Mouse (Mus musculus): ENCODE results near the gene Gm5108. TPM values are rescaled to one million over a fixed set of nuclear protein-coding genes. Genes with fewer than 3 reads are reported as not detected.

Gene Gm5108
- polyA plus RNA-seq, 2 experiments = not detected

DNA sequence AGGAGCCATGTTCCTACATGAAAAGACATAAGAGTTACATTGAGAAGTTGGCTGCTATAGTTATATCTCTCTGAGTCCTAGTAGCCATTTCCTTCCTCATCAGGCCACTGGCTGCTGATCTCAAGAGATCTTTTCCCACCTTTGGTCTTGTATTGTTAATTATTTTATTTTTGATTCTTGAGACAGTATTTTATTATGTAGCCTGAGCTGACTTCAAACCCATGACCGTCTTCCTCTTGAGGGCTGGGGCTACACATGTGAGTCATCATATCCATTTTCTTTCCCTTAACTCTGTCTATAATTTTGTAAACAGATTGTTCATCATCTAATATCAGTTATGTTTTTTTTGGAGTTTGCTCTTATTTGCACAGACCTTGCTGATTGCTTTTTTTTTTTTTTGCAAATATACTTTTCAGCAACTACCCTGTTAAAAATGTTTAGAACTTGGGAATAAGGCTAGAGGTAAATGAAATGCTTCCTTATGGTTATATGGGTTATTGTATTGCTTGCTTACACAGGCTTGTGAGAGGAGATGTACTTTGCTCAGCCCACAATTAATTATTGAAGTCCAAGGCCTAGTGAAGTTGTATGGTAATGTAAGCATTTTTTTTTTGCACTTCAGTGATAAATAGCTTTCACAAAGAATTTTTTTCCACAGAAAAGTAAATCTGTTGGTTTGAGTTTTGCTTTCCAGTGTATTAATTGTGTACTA is 2.8 kb downstream of the Gm5108 start:
- H3K4me3 ChIP-seq (replicated peaks; ENCODE audit: low read length) = no peak overlapping the region
- no peak for TF ChIP-seq POLR2A (IDR thresholded peaks at IDR 0.05; ENCODE audit: borderline replicate concordance, extremely low read depth, insufficient read depth, insufficient read length)
- no peaks in the 10 kb centered on the region for H3K9me3 ChIP-seq (ENCODE audit: control insufficient read depth, low read length)
- no peak overlapping the region for H3K9ac ChIP-seq (ENCODE audit: low read depth, low read length, severe bottlenecking)
- WGBS = 73% methylated on average over 1 of the region's 1 CpGs
- H3K36me3 ChIP-seq (ENCODE audit: control insufficient read depth, insufficient read depth, low read length) = no peaks in the 10 kb centered on the region
- no peaks in the 10 kb centered on the region for H3K27me3 ChIP-seq (ENCODE audit: control insufficient read depth, insufficient read depth, low read length)
- no peak for ATAC-seq (ENCODE audit: low FRiP score, low read depth)
- no peak for DNase-seq (ENCODE audit: low spot score)
- H3K27ac ChIP-seq (replicated peaks; ENCODE audit: low read depth, low read length) = no peak overlapping the region
- no peak overlapping the region for H3K4me2 ChIP-seq (replicated peaks; ENCODE audit: low read depth, low read length, severe bottlenecking)
- no peaks in the 10 kb centered on the region for H3K4me1 ChIP-seq (ENCODE audit: control insufficient read depth, insufficient read depth, low read length)

DNA sequence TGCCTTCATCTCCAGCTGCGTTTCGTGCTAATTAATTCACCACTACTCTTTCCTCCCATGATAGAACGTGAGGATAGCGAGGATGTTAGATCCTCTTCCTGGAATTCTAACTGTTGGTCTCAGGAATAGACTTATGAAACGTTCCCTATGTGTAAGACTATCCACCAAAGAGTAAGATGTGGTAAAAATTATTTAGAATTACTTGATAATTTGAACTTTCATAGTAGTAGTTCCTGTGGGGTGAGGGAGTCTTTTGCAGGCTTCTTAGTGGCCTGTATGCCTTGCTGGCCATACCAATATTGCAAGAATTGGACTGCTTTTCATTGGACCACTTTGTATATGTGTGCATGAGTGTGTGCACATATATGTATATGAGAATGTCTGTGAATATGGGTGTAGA is 4.9 kb downstream of the Gm5108 start, which contains the start of gene Gm21905:
Gm21905 (minus strand) TSS at position 101 of the 400 bp plus-strand sequence.
- Histone ChIP-seq H3K9ac (ENCODE audit: low read depth, low read length, severe bottlenecking) (no peak within 1 kb of the TSS), H3K27ac (replicated peaks; ENCODE audit: low read depth, low read length) (no peak within 1 kb of the TSS), H3K36me3 (ENCODE audit: control insufficient read depth, insufficient read depth, low read length) (no peaks in the 10 kb centered on the region), H3K4me1 (ENCODE audit: control insufficient read depth, insufficient read depth, low read length) (no peaks in the 10 kb centered on the region), H3K9me3 (ENCODE audit: control insufficient read depth, low read length) (no peaks in the 10 kb centered on the region), H3K4me3 (replicated peaks; ENCODE audit: low read length) (no peak within 1 kb of the TSS), H3K27me3 (ENCODE audit: control insufficient read depth, insufficient read depth, low read length) (no peaks in the 10 kb centered on the region), H3K4me2 (replicated peaks; ENCODE audit: low read depth, low read length, severe bottlenecking) (no peak within 1 kb of the TSS)
- WGBS = 79% methylated on average over 5 of the region's 5 CpGs
- DNase-seq (ENCODE audit: low spot score) = no peak
- no peak for ATAC-seq (ENCODE audit: low FRiP score, low read depth)
- TF ChIP-seq POLR2A (IDR thresholded peaks at IDR 0.05; ENCODE audit: borderline replicate concordance, extremely low read depth, insufficient read depth, insufficient read length) = no peak

DNA sequence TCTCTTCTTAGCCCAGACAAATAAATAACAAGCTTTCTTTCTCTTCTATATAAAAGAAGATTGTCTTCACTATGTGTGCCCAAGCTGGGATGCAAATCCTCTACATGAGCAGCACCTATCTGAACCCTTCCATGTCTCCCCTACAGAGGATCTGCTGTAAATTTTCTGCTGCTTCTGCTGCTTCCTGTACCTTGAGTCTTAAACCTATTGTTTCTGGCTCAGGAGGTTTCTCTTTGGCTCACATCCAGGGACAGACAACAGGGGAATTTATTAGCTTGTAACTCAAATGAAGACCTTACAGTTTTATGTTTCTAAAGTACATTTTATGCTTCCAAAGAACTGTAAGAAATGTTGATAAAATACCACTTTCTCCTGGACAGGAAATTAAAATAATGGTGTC is 5.5 kb downstream of the Gm5108 start:
- Histone ChIP-seq H3K27me3 (ENCODE audit: control insufficient read depth, insufficient read depth, low read length) (no peaks in the 10 kb centered on the region), H3K4me2 (replicated peaks; ENCODE audit: low read depth, low read length, severe bottlenecking) (no peak overlapping the region), H3K9me3 (ENCODE audit: control insufficient read depth, low read length) (no peaks in the 10 kb centered on the region), H3K27ac (replicated peaks; ENCODE audit: low read depth, low read length) (no peak overlapping the region), H3K9ac (ENCODE audit: low read depth, low read length, severe bottlenecking) (no peak overlapping the region), H3K4me1 (ENCODE audit: control insufficient read depth, insufficient read depth, low read length) (no peaks in the 10 kb centered on the region), H3K36me3 (ENCODE audit: control insufficient read depth, insufficient read depth, low read length) (no peaks in the 10 kb centered on the region), H3K4me3 (replicated peaks; ENCODE audit: low read length) (no peak overlapping the region)
- DNase-seq (ENCODE audit: low spot score) (no peak), ATAC-seq (ENCODE audit: low FRiP score, low read depth) (no peak)
- no peak for TF ChIP-seq POLR2A (IDR thresholded peaks at IDR 0.05; ENCODE audit: borderline replicate concordance, extremely low read depth, insufficient read depth, insufficient read length)

DNA sequence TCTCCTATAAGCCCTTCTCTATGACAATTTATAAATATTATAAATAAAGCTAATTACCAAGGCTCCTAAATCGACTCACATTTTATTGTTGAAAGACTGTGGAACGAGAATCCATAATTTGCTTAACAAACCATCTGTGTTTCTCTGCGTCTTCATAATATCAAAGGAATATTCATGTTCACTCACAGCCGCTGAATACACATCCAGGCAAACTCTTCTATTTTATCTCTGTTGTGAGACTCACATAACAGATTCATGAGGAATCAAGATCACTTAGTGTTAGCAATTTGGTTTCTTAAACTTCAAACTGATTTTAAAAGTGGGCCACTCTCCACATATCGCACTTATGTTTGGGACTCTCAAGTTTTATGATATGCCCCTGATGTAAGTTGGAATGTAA is 6.6 kb downstream of the Gm5108 start:
- H3K27ac ChIP-seq (replicated peaks; ENCODE audit: low read depth, low read length) = no peak overlapping the region
- TF ChIP-seq POLR2A (IDR thresholded peaks at IDR 0.05; ENCODE audit: borderline replicate concordance, extremely low read depth, insufficient read depth, insufficient read length) = no peak
- DNase-seq (ENCODE audit: low spot score) (no peak), ATAC-seq (ENCODE audit: low FRiP score, low read depth) (no peak)
- no peaks in the 10 kb centered on the region for H3K4me1 ChIP-seq (ENCODE audit: control insufficient read depth, insufficient read depth, low read length)
- no peaks in the 10 kb centered on the region for H3K27me3 ChIP-seq (ENCODE audit: control insufficient read depth, insufficient read depth, low read length)
- WGBS = 86% methylated on average over 5 of the region's 5 CpGs
- H3K9ac ChIP-seq (ENCODE audit: low read depth, low read length, severe bottlenecking) = no peak overlapping the region
- H3K36me3 ChIP-seq (ENCODE audit: control insufficient read depth, insufficient read depth, low read length) = no peaks in the 10 kb centered on the region
- H3K9me3 ChIP-seq (ENCODE audit: control insufficient read depth, low read length) = no peaks in the 10 kb centered on the region
- no peak overlapping the region for H3K4me3 ChIP-seq (replicated peaks; ENCODE audit: low read length)
- no peak overlapping the region for H3K4me2 ChIP-seq (replicated peaks; ENCODE audit: low read depth, low read length, severe bottlenecking)

DNA sequence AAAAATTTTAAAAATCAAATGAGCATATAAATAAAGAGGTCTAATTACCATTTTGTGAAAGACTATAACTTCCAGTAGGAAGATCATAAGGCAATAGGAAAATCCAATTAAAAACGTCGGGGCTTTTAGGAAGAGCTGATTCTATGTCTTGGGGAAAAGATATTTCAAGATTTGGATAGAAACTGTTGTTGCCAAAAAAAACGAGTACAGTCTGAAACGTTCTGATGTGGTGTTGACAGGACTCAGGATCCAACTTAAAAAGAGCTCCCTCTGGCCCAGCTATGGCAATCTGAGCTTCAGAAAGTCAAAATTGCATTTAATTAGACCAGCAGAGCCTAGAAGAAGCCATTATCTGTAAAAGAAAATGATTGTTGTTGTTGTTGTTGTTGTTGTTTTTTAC is 12.6 kb downstream of the Gm5108 start:
- Histone ChIP-seq H3K4me3 (replicated peaks; ENCODE audit: low read length) (no peak overlapping the region), H3K4me1 (ENCODE audit: control insufficient read depth, insufficient read depth, low read length) (no peaks in the 10 kb centered on the region), H3K36me3 (ENCODE audit: control insufficient read depth, insufficient read depth, low read length) (no peaks in the 10 kb centered on the region), H3K27ac (replicated peaks; ENCODE audit: low read depth, low read length) (no peak overlapping the region), H3K4me2 (replicated peaks; ENCODE audit: low read depth, low read length, severe bottlenecking) (no peak overlapping the region), H3K27me3 (ENCODE audit: control insufficient read depth, insufficient read depth, low read length) (no peaks in the 10 kb centered on the region), H3K9ac (ENCODE audit: low read depth, low read length, severe bottlenecking) (no peak overlapping the region), H3K9me3 (ENCODE audit: control insufficient read depth, low read length) (no peaks in the 10 kb centered on the region)
- ATAC-seq (ENCODE audit: low FRiP score, low read depth) = no peak
- TF ChIP-seq POLR2A (IDR thresholded peaks at IDR 0.05; ENCODE audit: borderline replicate concordance, extremely low read depth, insufficient read depth, insufficient read length) = no peak
- WGBS = 80% methylated on average over 4 of the region's 4 CpGs
- DNase-seq (ENCODE audit: low spot score) = no peak
